Mouse (Mus musculus): ENCODE results near the gene Hace1.
"Not testable (repeated sequence)": the region's sequence is repeated elsewhere in the genome, so short reads cannot be mapped to it uniquely, and the experiment has no call there.

Gene Hace1

GRCm38 (mm10) chr10:45577731-45578297, at the start of gene Hace1:
Gene Hace1, plus strand, starts transcription at chr10:45577829.
- DNase-seq, result peak; percentile 92

GRCm38 (mm10) chr10:45537334-45537733, 40.3 kb upstream of the Hace1 start:
- DNase-seq, result not testable (repeated sequence)

GRCm38 (mm10) chr10:45542726-45543125, 34.9 kb upstream of the Hace1 start:
- DNase-seq, result no peak

GRCm38 (mm10) chr10:45546799-45547198, 30.8 kb upstream of the Hace1 start:
- DNase-seq, result peak; percentile 9

GRCm38 (mm10) chr10:45578298-45578821, 731 bp downstream of the Hace1 start:
- peak; percentile 62 for DNase-seq

- no peak for DNase-seq
Measured at GRCm38 (mm10) chr10:45583310-45583709, 5.7 kb downstream of the Hace1 start.

- DNase-seq, result no peak
Measured at GRCm38 (mm10) chr10:45583829-45584228, 6.2 kb downstream of the Hace1 start.

GRCm38 (mm10) chr10:45584311-45585102, 6.9 kb downstream of the Hace1 start:
- no peak for DNase-seq

- no peak for DNase-seq
Measured at GRCm38 (mm10) chr10:45605853-45606252, 28.2 kb downstream of the Hace1 start.

GRCm38 (mm10) chr10:45610727-45611126, 33.1 kb downstream of the Hace1 start:
- no peak for DNase-seq

- DNase-seq, result no peak
Measured at GRCm38 (mm10) chr10:45616012-45616411, 38.4 kb downstream of the Hace1 start.

GRCm38 (mm10) chr10:45619039-45619438, 41.4 kb downstream of the Hace1 start:
- no peak for DNase-seq

GRCm38 (mm10) chr10:45631995-45632394, 54.4 kb downstream of the Hace1 start:
- DNase-seq, result no peak

GRCm38 (mm10) chr10:45632641-45633040, 55.0 kb downstream of the Hace1 start:
- DNase-seq, result no peak

GRCm38 (mm10) chr10:45635201-45635600, 57.6 kb downstream of the Hace1 start:
- DNase-seq, result no peak

GRCm38 (mm10) chr10:45639762-45640161, 62.1 kb downstream of the Hace1 start:
- DNase-seq, result no peak

- DNase-seq, result no peak
Measured at GRCm38 (mm10) chr10:45654026-45654425, 76.4 kb downstream of the Hace1 start.

- no peak for DNase-seq
Measured at GRCm38 (mm10) chr10:45662015-45662414, 84.4 kb downstream of the Hace1 start.

- no peak for DNase-seq
Measured at GRCm38 (mm10) chr10:45668266-45668665, 90.6 kb downstream of the Hace1 start.

- DNase-seq, result no peak
Measured at GRCm38 (mm10) chr10:45676796-45677195, 99.2 kb downstream of the Hace1 start.

- no peak for DNase-seq
Measured at GRCm38 (mm10) chr10:45686191-45686590, 108.6 kb downstream of the Hace1 start.

GRCm38 (mm10) chr10:45694931-45695330, 117.3 kb downstream of the Hace1 start:
- no peak for DNase-seq

GRCm38 (mm10) chr10:45695522-45695921, 117.9 kb downstream of the Hace1 start:
- DNase-seq, result no peak

GRCm38 (mm10) chr10:45698930-45699329, 121.3 kb downstream of the Hace1 start:
- no peak for DNase-seq

Data from thymus, postnatal 14 days (tissue).